Mouse (Mus musculus) heart, postnatal 0 days (tissue): Measurements from ENCODE around the gene Ppm1b.

Experiments
- CTCF ChIP-seq: IDR thresholded peaks from 2 replicates; pipeline ENCODE4 v1.5.1; 2016; ENCODE audit warnings: antibody characterized with exemption, control low read depth, low read depth
- EP300 ChIP-seq: IDR thresholded peaks from 2 replicates; pipeline ENCODE4 v1.6.1; 2016; ENCODE audit warnings: antibody characterized with exemption, low read depth

DNA sequence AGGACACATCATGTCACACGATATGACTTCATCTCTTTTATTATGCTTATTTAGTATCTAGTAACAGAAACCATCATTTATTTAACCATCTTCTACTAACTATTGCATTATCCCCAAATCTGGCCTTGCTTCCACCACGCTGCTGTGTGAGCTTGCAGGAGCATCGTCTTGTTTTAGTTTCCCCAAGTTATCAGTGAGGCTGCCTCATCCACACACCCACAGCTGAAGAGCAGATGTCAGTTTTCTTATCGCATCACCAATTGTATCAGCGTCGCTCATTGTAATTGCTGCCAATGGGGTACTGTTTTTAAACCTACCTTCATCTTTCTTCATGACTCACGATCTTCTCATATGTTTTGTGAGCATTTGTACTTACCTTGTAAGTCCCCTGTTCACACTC lies 23.6 kb upstream of the Ppm1b start:
- no peak for TF ChIP-seq CTCF
- TF ChIP-seq EP300: no peak
